Mouse (Mus musculus) lung, postnatal 14 days (tissue): ENCODE results near the gene Klra17.
"Not testable (repeated sequence)": the region's sequence is repeated elsewhere in the genome, so short reads cannot be mapped to it uniquely, and the experiment has no call there.

Experiments
- DNase-seq: peaks from one replicate; pipeline ENCODE4 v3.0.0; 2021

Gene Klra17

DNA sequence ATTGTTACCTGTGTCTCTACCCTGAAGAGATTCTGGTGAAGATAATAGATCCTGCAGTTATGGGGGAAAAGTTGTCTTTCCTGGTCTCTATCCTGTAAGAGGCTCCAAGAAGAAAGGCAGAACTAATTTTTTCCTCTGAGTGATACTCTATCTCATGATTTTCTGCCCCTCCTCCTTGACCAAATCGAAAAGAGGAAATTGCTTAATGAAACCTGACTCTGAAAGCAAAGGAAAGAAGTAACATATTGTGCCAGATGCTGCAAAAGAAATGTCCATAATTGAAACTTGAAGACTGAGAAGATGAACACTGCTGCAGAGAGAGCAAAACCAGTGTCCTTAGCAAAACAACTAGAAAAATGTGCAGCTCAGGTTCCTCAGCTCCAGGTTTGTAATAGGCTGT, at the start of gene Klra17:
Klra17 (minus strand) TSS at position 124 of the 400 bp plus-strand sequence.
- no peak for DNase-seq

DNA sequence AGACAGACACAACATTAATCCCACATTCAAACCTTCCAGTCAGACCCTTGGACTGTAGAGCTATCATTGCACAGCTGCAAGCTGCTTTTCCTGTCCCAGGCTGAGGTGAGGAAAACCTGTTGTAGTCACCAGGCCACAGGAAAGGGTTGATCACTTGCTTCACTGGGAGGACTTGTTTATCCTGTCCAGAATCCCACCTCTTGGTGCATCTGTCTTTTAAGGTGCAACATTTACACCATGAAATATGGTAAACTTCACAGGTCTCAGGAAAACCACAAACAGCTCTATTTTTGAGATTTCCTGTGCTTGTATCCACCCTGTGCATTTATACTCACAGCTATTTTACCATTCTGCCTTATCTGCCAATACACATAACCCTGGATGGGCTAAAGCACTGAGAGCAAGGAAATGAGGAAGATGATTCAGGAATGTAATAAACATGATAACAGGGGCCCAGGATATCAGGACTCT, 41.0 kb upstream of the Klra17 start, which contains the start of gene Klra5:
Klra5 (minus strand) TSS at position 175 of the 471 bp plus-strand sequence.
- DNase-seq, result not testable (repeated sequence)

DNA sequence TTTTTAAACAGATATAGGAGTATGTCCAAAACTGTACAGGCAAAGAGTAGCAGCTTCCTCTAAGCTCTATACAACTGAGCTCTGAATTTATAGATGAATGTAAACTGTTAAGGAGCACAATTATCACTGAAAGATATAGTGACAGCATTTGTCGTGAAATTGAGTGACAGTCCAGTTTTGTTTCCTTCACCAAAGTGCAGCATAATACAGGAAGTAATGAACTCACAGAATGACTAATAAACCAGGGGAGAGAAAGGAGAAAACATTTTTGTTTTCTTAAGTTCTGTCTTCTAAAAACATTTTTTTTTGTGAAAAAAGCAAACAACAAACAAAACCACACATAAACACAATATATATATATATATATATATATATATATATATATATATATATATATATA, 40.5 kb upstream of the Klra17 start:
- no peak for DNase-seq

DNA sequence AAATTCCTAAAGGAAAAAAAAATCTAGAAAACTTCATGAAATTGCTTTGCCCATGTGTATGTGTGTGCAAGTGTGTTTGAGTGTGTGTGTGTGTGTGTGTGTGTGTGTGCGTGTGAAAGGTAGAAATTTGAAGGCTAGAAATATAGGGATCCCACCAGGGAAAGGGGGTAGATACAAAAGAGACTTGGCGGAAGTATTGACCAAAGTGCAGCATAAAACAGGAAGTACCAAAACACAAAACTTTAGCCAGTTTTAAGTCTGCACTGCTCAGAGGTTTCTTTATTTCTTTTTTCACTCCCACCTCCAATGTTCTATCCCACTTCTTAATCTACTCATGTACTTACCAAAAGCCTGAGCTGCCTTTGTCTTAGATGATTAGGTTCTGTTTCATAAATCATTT, 6.1 kb upstream of the Klra17 start:
- no peak for DNase-seq

DNA sequence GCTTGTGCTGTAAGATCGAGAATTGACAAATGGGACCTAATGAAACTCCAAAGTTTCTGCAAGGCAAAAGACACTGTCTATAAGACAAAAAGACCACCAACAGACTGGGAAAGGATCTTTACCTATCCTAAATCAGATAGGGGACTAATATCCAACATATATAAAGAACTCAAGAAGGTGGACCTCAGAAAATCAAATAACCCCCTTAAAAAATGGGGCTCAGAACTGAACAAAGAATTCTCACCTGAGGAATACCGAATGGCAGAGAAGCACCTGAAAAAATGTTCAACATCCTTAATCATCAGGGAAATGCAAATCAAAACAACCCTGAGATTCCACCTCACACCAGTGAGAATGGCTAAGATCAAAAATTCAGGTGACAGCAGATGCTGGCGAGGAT, 14.1 kb downstream of the Klra17 start, which contains the start of gene Gm17631:
Gm17631 (plus strand) TSS at position 301 of the 400 bp plus-strand sequence.
- DNase-seq, result not testable (repeated sequence)

DNA sequence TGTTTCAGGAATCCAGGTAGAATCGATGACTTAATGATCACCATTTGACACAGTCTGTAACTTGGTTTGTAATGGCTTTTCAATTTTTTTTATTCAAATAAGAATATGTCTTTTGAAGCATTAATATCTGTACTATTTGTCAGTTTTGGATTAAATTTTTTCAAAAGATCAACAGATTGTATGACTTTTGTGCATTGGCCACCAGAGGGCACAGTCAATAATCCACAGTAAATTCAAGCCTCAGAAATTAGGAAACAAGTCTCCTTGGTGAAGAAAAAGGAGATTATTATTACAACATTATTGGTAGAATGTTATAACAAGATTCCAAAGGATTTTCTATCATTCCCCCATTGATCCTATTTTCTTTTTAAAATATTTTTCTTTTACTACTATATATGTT, 50.9 kb downstream of the Klra17 start:
- no peak for DNase-seq

DNA sequence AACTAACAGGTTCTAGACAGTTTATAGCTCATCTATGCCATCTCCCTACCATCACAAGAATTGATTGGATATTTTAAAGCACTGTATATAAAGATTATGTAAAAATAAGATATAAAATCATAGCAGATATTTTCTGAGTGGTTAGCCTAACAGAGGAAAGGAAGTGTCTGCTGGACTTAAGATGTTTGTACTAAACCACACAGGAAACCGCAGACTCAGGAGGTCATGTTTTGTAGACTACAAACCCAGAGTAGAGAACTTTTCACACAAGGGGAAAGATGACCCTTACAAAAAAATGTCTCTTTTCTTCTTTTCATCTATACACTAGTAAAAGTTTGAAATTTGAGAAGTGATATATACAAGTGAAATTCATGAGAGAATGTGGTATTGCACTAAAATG, 52.5 kb downstream of the Klra17 start:
- no peak for DNase-seq

DNA sequence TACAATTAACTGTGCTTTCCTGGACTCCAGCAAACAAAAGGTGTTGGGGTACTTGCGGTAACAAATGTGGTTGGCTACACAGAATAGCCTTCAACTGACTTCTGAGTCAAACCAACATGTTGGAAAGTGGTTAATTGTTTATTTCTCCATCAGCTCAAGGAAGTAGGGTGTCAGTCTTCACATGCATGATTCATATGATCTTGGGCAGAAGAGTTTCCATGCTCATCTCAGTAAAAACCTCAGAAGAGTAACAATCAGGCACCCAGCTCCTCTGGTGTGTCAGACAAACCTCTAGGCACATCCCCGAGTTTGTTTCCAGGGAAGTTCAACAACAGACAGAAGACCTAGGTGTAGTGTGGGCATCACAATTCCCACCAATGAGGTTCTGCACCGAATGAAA, 58.7 kb downstream of the Klra17 start:
- no peak for DNase-seq

DNA sequence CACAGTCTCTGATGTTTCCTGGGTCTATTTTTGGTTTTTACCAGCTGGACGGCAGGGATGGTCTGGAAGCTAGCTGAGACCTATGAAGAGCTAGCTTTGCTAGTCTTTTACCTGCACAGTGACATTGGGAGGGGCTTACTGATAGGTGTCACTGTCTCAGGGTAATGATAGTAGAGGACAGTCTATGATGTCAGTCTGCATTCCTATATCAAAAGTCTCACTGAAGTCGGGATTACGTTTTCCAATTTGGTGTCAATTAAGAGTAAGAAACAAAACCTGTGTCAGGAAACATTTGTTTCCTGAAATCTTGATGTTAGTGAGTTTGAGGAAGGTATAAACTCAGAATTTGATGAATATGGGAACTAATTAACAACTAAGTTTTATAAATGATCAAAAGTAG, 92.3 kb downstream of the Klra17 start, which contains the start of gene Gm156:
Gm156 (minus strand) TSS at position 101 of the 400 bp plus-strand sequence.
- DNase-seq, result not testable (repeated sequence)
